Mouse (Mus musculus): Measurements from ENCODE around the gene Helz2. TPM values are rescaled to one million over a fixed set of nuclear protein-coding genes. Genes with fewer than 3 reads are reported as not detected.
A peak's percentile ranks its signal among the peaks of the same experiment; 100 is the strongest.

Helz2 gene
- polyA plus RNA-seq, 1 experiment from 2014 or later: 2.8 TPM

GRCm38 (mm10) chr2:181276766-181277165, 34.9 kb upstream of the Helz2 start:
- WGBS: 61% methylated on average over 1 of the region's 1 CpGs
- Histone ChIP-seq H3K27ac (ENCODE audit: low read depth) (no peak overlapping the region), H3K27me3 (replicated peaks; ENCODE audit: control insufficient read depth, insufficient read depth, low read length) (no peaks in the 10 kb centered on the region), H3K4me3 (ENCODE audit: low read depth, low read length) (no peak overlapping the region), H3K4me1 (replicated peaks; ENCODE audit: control insufficient read depth, insufficient read depth, low read length) (no peaks in the 10 kb centered on the region), H3K36me3 (ENCODE audit: control insufficient read depth, insufficient read depth, low read length) (peaks cover 68% of the 10 kb centered on the region), H3K9me3 (ENCODE audit: control insufficient read depth, low read length) (no peaks in the 10 kb centered on the region), H3K9ac (ENCODE audit: low read length) (no peak overlapping the region), H3K4me2 (ENCODE audit: low read length) (no peak overlapping the region)
- DNase-seq (ENCODE audit: low spot score) (no peak), ATAC-seq (replicated peaks; ENCODE audit: low FRiP score, low TSS enrichment, low read depth) (no peak)

GRCm38 (mm10) chr2:181274639-181275038, 32.8 kb upstream of the Helz2 start:
- no peaks in the 10 kb centered on the region for H3K9me3 ChIP-seq (ENCODE audit: control insufficient read depth, low read length)
- H3K4me2 ChIP-seq (ENCODE audit: low read length): no peak overlapping the region
- H3K4me1 ChIP-seq (replicated peaks; ENCODE audit: control insufficient read depth, insufficient read depth, low read length): no peaks in the 10 kb centered on the region
- ATAC-seq (replicated peaks; ENCODE audit: low FRiP score, low TSS enrichment, low read depth) (no peak), DNase-seq (ENCODE audit: low spot score) (no peak)
- WGBS: 87% methylated on average over 4 of the region's 4 CpGs
- no peak overlapping the region for H3K4me3 ChIP-seq (ENCODE audit: low read depth, low read length)
- no peak overlapping the region for H3K27ac ChIP-seq (ENCODE audit: low read depth)
- no peaks in the 10 kb centered on the region for H3K27me3 ChIP-seq (replicated peaks; ENCODE audit: control insufficient read depth, insufficient read depth, low read length)
- H3K9ac ChIP-seq (ENCODE audit: low read length): no peak overlapping the region
- H3K36me3 ChIP-seq (ENCODE audit: control insufficient read depth, insufficient read depth, low read length): peaks cover 72% of the 10 kb centered on the region

GRCm38 (mm10) chr2:181273829-181274228, 32.0 kb upstream of the Helz2 start:
- peaks cover 73% of the 10 kb centered on the region for H3K36me3 ChIP-seq (ENCODE audit: control insufficient read depth, insufficient read depth, low read length)
- 94% methylated on average over 1 of the region's 2 CpGs for WGBS
- no peak overlapping the region for H3K9ac ChIP-seq (ENCODE audit: low read length)
- no peaks in the 10 kb centered on the region for H3K27me3 ChIP-seq (replicated peaks; ENCODE audit: control insufficient read depth, insufficient read depth, low read length)
- no peak for ATAC-seq (replicated peaks; ENCODE audit: low FRiP score, low TSS enrichment, low read depth)
- no peak overlapping the region for H3K27ac ChIP-seq (ENCODE audit: low read depth)
- DNase-seq (ENCODE audit: low spot score): no peak
- H3K4me2 ChIP-seq (ENCODE audit: low read length): no peak overlapping the region
- H3K4me1 ChIP-seq (replicated peaks; ENCODE audit: control insufficient read depth, insufficient read depth, low read length): no peaks in the 10 kb centered on the region
- no peaks in the 10 kb centered on the region for H3K9me3 ChIP-seq (ENCODE audit: control insufficient read depth, low read length)
- H3K4me3 ChIP-seq (ENCODE audit: low read depth, low read length): no peak overlapping the region

- Histone ChIP-seq H3K4me3 (ENCODE audit: low read depth, low read length) (no peak overlapping the region), H3K27ac (ENCODE audit: low read depth) (no peak overlapping the region), H3K27me3 (replicated peaks; ENCODE audit: control insufficient read depth, insufficient read depth, low read length) (no peaks in the 10 kb centered on the region), H3K9me3 (ENCODE audit: control insufficient read depth, low read length) (no peaks in the 10 kb centered on the region), H3K4me1 (replicated peaks; ENCODE audit: control insufficient read depth, insufficient read depth, low read length) (no peaks in the 10 kb centered on the region), H3K4me2 (ENCODE audit: low read length) (no peak overlapping the region), H3K9ac (ENCODE audit: low read length) (no peak overlapping the region), H3K36me3 (ENCODE audit: control insufficient read depth, insufficient read depth, low read length) (peaks cover 70% of the 10 kb centered on the region)
- DNase-seq (ENCODE audit: low spot score) (no peak), ATAC-seq (replicated peaks; ENCODE audit: low FRiP score, low TSS enrichment, low read depth) (no peak)
- 79% methylated on average over 2 of the region's 2 CpGs for WGBS
Observed at GRCm38 (mm10) chr2:181272092-181272491, 30.3 kb upstream of the Helz2 start.

DNA sequence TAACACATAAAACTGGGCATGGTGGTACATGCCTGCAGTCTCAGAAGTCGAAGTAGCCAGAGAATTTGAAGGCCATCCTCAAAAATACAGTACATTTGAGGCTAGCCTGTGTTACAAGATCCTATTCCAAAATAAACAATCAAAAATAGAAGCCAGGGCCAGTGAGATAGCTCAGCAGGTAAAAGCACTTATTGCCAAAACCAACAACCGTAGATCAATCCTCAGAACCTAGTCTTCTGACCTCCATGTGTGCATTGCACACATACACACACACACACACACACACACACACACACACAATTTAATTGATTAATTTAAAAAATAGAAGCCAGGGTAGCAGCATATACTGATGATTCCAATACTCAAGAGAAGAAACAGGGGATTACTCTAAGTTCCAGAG, 25.0 kb upstream of the Helz2 start:
- Histone ChIP-seq H3K4me1 (replicated peaks; ENCODE audit: control insufficient read depth, insufficient read depth, low read length) (no peaks in the 10 kb centered on the region), H3K4me3 (ENCODE audit: low read depth, low read length) (no peak overlapping the region), H3K36me3 (ENCODE audit: control insufficient read depth, insufficient read depth, low read length) (peaks cover 77% of the 10 kb centered on the region), H3K9me3 (ENCODE audit: control insufficient read depth, low read length) (no peaks in the 10 kb centered on the region), H3K27ac (ENCODE audit: low read depth) (no peak overlapping the region), H3K4me2 (ENCODE audit: low read length) (no peak overlapping the region), H3K27me3 (replicated peaks; ENCODE audit: control insufficient read depth, insufficient read depth, low read length) (no peaks in the 10 kb centered on the region), H3K9ac (ENCODE audit: low read length) (no peak overlapping the region)
- WGBS: 95% methylated on average over 2 of the region's 2 CpGs
- ATAC-seq (replicated peaks; ENCODE audit: low FRiP score, low TSS enrichment, low read depth) (no peak), DNase-seq (ENCODE audit: low spot score) (no peak)

GRCm38 (mm10) chr2:181253248-181253647, 11.4 kb upstream of the Helz2 start:
- H3K4me1 ChIP-seq (replicated peaks; ENCODE audit: control insufficient read depth, insufficient read depth, low read length): no peaks in the 10 kb centered on the region
- 89% methylated on average over 1 of the region's 1 CpGs for WGBS
- no peaks in the 10 kb centered on the region for H3K9me3 ChIP-seq (ENCODE audit: control insufficient read depth, low read length)
- H3K9ac ChIP-seq (ENCODE audit: low read length): no peak overlapping the region
- peaks cover 63% of the 10 kb centered on the region for H3K36me3 ChIP-seq (ENCODE audit: control insufficient read depth, insufficient read depth, low read length)
- H3K27ac ChIP-seq (ENCODE audit: low read depth): no peak overlapping the region
- H3K4me2 ChIP-seq (ENCODE audit: low read length): no peak overlapping the region
- H3K27me3 ChIP-seq (replicated peaks; ENCODE audit: control insufficient read depth, insufficient read depth, low read length): no peaks in the 10 kb centered on the region
- no peak for DNase-seq (ENCODE audit: low spot score)
- no peak overlapping the region for H3K4me3 ChIP-seq (ENCODE audit: low read depth, low read length)
- ATAC-seq (replicated peaks; ENCODE audit: low FRiP score, low TSS enrichment, low read depth): no peak

GRCm38 (mm10) chr2:181251841-181252240, 10.0 kb upstream of the Helz2 start:
- H3K27ac ChIP-seq (ENCODE audit: low read depth): no peak overlapping the region
- 79% methylated on average over 1 of the region's 1 CpGs for WGBS
- no peaks in the 10 kb centered on the region for H3K4me1 ChIP-seq (replicated peaks; ENCODE audit: control insufficient read depth, insufficient read depth, low read length)
- no peaks in the 10 kb centered on the region for H3K27me3 ChIP-seq (replicated peaks; ENCODE audit: control insufficient read depth, insufficient read depth, low read length)
- H3K9me3 ChIP-seq (ENCODE audit: control insufficient read depth, low read length): no peaks in the 10 kb centered on the region
- H3K36me3 ChIP-seq (ENCODE audit: control insufficient read depth, insufficient read depth, low read length): peaks cover 50% of the 10 kb centered on the region
- H3K4me2 ChIP-seq (ENCODE audit: low read length): no peak overlapping the region
- DNase-seq (ENCODE audit: low spot score) (no peak), ATAC-seq (replicated peaks; ENCODE audit: low FRiP score, low TSS enrichment, low read depth) (no peak)
- no peak overlapping the region for H3K4me3 ChIP-seq (ENCODE audit: low read depth, low read length)
- no peak overlapping the region for H3K9ac ChIP-seq (ENCODE audit: low read length)

DNA sequence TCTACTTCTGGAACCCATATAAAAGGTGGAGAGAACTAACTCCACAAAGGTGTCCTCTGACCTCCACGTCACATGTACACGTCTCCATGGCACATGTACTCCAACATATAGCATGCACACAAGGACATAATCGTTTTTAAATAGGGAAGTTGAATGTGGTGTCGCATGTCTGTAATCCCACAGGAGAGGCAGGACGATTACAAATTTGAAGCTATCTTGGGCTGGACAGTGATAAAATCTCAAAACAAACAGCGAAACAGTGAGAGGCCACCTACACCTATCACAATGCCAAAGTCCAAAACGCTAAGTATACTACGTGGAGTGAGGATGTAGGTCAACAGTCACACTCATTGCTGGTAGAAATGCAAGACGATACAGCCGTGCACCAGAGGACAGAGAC, 7.4 kb upstream of the Helz2 start:
- DNase-seq (ENCODE audit: low spot score) (peak; percentile 57), ATAC-seq (replicated peaks; ENCODE audit: low FRiP score, low TSS enrichment, low read depth) (peak; percentile 61; the same call in 1 of the 2 replicates)
- Histone ChIP-seq H3K4me1 (replicated peaks; ENCODE audit: control insufficient read depth, insufficient read depth, low read length) (no peaks in the 10 kb centered on the region), H3K27me3 (replicated peaks; ENCODE audit: control insufficient read depth, insufficient read depth, low read length) (no peaks in the 10 kb centered on the region), H3K9me3 (ENCODE audit: control insufficient read depth, low read length) (no peaks in the 10 kb centered on the region), H3K27ac (ENCODE audit: low read depth) (peak overlapping the region; percentile 6; the same call in 1 of the 2 replicates), H3K36me3 (ENCODE audit: control insufficient read depth, insufficient read depth, low read length) (peaks cover 30% of the 10 kb centered on the region), H3K9ac (ENCODE audit: low read length) (no peak overlapping the region), H3K4me2 (ENCODE audit: low read length) (no peak overlapping the region), H3K4me3 (ENCODE audit: low read depth, low read length) (no peak overlapping the region)
- 73% methylated on average over 10 of the region's 10 CpGs for WGBS

DNA sequence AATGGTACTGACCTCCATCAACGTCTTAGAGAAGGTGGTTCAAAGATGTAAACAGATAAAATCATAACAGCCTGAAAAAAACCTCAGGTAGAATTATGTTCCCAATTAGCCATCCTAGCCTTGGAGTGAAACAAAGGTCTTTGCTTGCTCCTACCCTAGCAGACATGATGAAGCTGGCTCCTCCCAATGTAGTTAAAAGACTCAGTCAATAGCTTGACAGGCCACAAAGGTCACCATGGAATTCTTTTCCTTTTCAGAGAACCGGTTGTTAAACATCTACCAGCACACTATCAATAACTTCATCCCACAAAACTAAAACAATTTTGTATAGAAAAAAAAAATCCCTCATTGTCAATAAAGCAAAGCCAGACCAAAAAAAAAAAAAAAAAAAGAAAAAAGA, 3.2 kb upstream of the Helz2 start:
- Histone ChIP-seq H3K4me3 (ENCODE audit: low read depth, low read length) (no peak overlapping the region), H3K36me3 (ENCODE audit: control insufficient read depth, insufficient read depth, low read length) (no peaks in the 10 kb centered on the region; the same call in 1 of the 2 replicates), H3K4me2 (ENCODE audit: low read length) (no peak overlapping the region), H3K27me3 (replicated peaks; ENCODE audit: control insufficient read depth, insufficient read depth, low read length) (no peaks in the 10 kb centered on the region), H3K9me3 (ENCODE audit: control insufficient read depth, low read length) (no peaks in the 10 kb centered on the region), H3K9ac (ENCODE audit: low read length) (no peak overlapping the region), H3K4me1 (replicated peaks; ENCODE audit: control insufficient read depth, insufficient read depth, low read length) (peaks cover 15% of the 10 kb centered on the region; the same call in 1 of the 2 replicates), H3K27ac (ENCODE audit: low read depth) (0 out of 2 replicates have a peak overlapping the region, but pooled peaks have one; percentile 7)
- ATAC-seq (replicated peaks; ENCODE audit: low FRiP score, low TSS enrichment, low read depth): no peak
- 25% methylated on average over 2 of the region's 2 CpGs for WGBS
- no peak for DNase-seq (ENCODE audit: low spot score)
